Mouse (Mus musculus) thymus, postnatal 25 days (tissue): ENCODE data around the gene Srsf5.

Source experiments
- DNase-seq: peaks from one replicate; pipeline ENCODE4 v3.0.0; 2022

Gene Srsf5

GRCm38 (mm10) chr12:80998528-80999221, 53.4 kb downstream of the Srsf5 start:
- DNase-seq, result peak; percentile 41
